Mouse (Mus musculus) liver, embryonic 14.5 days (tissue): Measurements from ENCODE around the gene Zfp653. TPM values are rescaled to one million over a fixed set of nuclear protein-coding genes. Genes with fewer than 3 reads are reported as not detected.

ENCODE experiments used
- ATAC-seq: fragments of 200-750 bp; cut with Nextera tagmentation; 2 replicates; pipeline ENCODE4 v1.8.0; 2017; ENCODE audit warnings: moderate number of reproducible peaks, mild to moderate bottlenecking, moderate library complexity; ENCODE audit not compliant: insufficient read depth
- DNase-seq, 3 experiments: peaks; one replicate each; pipeline ENCODE4 v3.0.0-alpha.2; 2012 to 2013; ENCODE audit warnings: low read depth in 3 of 3, low spot score in 3 of 3
- H3K27ac ChIP-seq: fragments of 300-500 bp; sonication (generic); 2 replicates; pipeline ENCODE4 v1.5.1; 2014; ENCODE audit warnings: moderate library complexity, mild to moderate bottlenecking, control low read depth, inconsistent platforms
- H3K27me3 ChIP-seq: fragments of 300-500 bp; sonication (generic); 2 replicates; pipeline ENCODE4 v1.6.1; 2014; ENCODE audit warnings: mild to moderate bottlenecking, low read length, moderate library complexity; ENCODE audit not compliant: control insufficient read depth, insufficient read depth
- H3K36me3 ChIP-seq: fragments of 300-500 bp; sonication (generic); replicated peaks from 2 replicates; pipeline ENCODE4 v1.6.1; 2014; ENCODE audit warnings: low read depth; ENCODE audit not compliant: control insufficient read depth, insufficient read depth
- H3K4me1 ChIP-seq, 2 experiments: fragments of 200-500 bp in 1 of 2; fragments of 300-500 bp in 1 of 2; sonication (generic) in 1 of 2; replicated peaks; 2 replicates each; pipeline ENCODE4 v1.6.1; 2012 to 2014; ENCODE audit warnings: antibody characterized with exemption in 1 of 2, inconsistent platforms in 1 of 2, low read length in 1 of 2; ENCODE audit not compliant: control insufficient read depth in 2 of 2, insufficient read depth in 2 of 2
- H3K4me2 ChIP-seq: fragments of 300-500 bp; sonication (generic); 2 replicates; pipeline ENCODE4 v1.6.1; 2014; ENCODE audit warnings: low read depth, mild to moderate bottlenecking, control low read depth, moderate library complexity
- H3K4me3 ChIP-seq, 2 experiments: fragments of 200-500 bp in 1 of 2; fragments of 300-500 bp in 1 of 2; sonication (generic) in 1 of 2; 2 replicates each; pipeline ENCODE4 v1.5.1; 2012 to 2014; ENCODE audit warnings: low read depth in 2 of 2, low read length in 2 of 2, mild to moderate bottlenecking in 2 of 2, control low read depth in 1 of 2, inconsistent platforms in 1 of 2, moderate library complexity in 1 of 2; ENCODE audit not compliant: insufficient read depth in 1 of 2
- H3K9ac ChIP-seq: fragments of 300-500 bp; sonication (generic); replicated peaks from 2 replicates; pipeline ENCODE4 v1.6.1; 2014; ENCODE audit warnings: mild to moderate bottlenecking, control low read depth, moderate library complexity
- H3K9me3 ChIP-seq: fragments of 300-500 bp; sonication (generic); 2 replicates; pipeline ENCODE4 v1.6.1; 2016; ENCODE audit warnings: low read length, mixed read lengths; ENCODE audit not compliant: control insufficient read depth
- CTCF ChIP-seq: IDR thresholded peaks from 2 replicates; pipeline ENCODE4 v1.5.1; 2016; ENCODE audit warnings: antibody characterized with exemption, low read depth, control low read depth
- EP300 ChIP-seq: IDR thresholded peaks from 2 replicates; pipeline ENCODE4 v1.6.1; 2016; ENCODE audit warnings: antibody characterized with exemption, low read depth
- WGBS: fragments of 180-500 bp; shearing (Covaris S2); extraction: QIAGEN DNeasy Blood & Tissue Kit; methylation state at CpG from one replicate; pipeline ENCODE4 v1.1.7; 2014; ENCODE audit not compliant: insufficient replicate concordance; 5-methylcytosine and 5-hydroxymethylcytosine counted together
- polyA plus RNA-seq, 2 experiments: library from polyadenylated mRNA; depleted of rRNA in 1 of 2; stranded (reverse) in 1 of 2; unstranded in 1 of 2; fragments of >200 nt; fragmentation: Nextera tagmentation in 1 of 2; extraction: Ambion mirVana in 1 of 2; gene quantifications; 2 replicates each; pipeline versions ENCODE4 v1.2.1 to v1.2.3; 2012 to 2014

The Zfp653 gene
- polyA plus RNA-seq, 2 experiments = 2.4 to 8.0 TPM

DNA sequence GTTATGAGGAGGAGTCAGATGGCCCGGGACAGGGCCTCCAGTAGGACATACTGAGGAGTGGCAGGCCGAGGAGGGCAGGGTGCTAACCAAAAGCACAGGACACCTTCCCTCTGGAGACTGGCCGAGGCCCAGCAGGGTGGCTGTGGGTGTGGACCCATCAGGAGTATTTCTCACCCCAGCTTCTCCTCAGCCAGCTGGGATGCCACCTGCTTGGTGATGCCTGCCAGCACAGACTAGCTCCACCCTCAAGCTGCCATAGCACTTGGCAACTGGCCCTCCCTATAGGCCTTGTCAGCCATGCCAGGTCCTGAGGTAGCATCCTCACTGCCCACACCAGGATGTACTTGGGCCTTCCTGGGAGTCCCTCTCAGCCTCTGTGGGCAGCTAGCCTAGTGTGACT, 6.8 kb downstream of the Zfp653 start:
- H3K9me3 ChIP-seq = no peaks in the 10 kb centered on the region
- ATAC-seq (no peak), DNase-seq (no peak)
- no peak overlapping the region for H3K27ac ChIP-seq
- TF ChIP-seq EP300 = no peak
- TF ChIP-seq CTCF = no peak
- no peaks in the 10 kb centered on the region for H3K4me1 ChIP-seq
- H3K36me3 ChIP-seq = peaks cover 12% of the 10 kb centered on the region
- H3K4me3 ChIP-seq = no peak overlapping the region
- 62% methylated on average over 3 of the region's 3 CpGs for WGBS
- no peak overlapping the region for H3K4me2 ChIP-seq
- H3K27me3 ChIP-seq = no peaks in the 10 kb centered on the region
- H3K9ac ChIP-seq = no peak overlapping the region

DNA sequence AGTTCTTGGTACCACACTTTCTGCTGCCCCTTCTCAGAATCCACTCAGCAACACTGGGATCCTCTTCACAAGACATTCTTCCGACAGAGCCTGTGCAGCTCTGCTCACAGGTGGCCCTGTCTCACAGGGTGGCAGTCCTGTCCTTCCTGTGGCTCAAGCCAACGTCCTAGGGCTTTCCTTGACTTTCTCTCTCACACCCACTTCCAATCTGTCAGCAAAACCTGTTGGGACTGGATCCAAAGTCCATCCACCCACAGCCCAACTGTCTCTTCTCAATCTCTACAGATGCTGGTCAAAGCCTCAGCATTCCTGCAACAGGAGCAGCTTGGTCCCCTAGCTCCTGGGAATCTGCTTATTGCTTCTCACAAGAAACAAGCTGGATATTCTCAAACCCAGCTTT, 9.8 kb downstream of the Zfp653 start:
- no peak for TF ChIP-seq EP300
- TF ChIP-seq CTCF = no peak
- Histone ChIP-seq H3K27me3 (no peaks in the 10 kb centered on the region), H3K9me3 (no peaks in the 10 kb centered on the region), H3K9ac (no peak overlapping the region), H3K4me2 (no peak overlapping the region), H3K27ac (no peak overlapping the region), H3K4me3 (no peak overlapping the region), H3K4me1 (no peaks in the 10 kb centered on the region), H3K36me3 (peaks cover 12% of the 10 kb centered on the region)
- WGBS = 65% methylated on average over 2 of the region's 2 CpGs
- ATAC-seq = no peak
- no peak for DNase-seq

DNA sequence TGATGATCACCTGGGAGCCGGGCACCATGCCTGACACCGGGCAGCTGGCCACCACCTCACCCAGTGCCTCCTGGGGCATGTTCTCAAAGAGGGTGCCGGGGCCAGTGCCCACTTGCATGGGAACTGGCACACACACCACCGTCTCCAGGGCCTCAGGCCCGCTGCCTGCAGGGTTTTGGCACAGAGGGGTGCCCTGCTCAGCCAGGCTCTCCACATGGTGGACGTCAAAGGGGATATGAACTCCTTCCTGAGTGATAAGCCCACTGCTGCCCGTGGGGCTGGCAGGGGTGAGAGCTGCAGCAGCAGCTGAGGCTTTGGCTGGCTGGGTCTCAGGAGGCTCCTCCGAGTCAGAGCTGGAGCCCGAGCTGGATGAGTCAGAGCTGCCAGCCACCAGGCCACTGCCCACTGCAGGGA, 13.2 kb downstream of the Zfp653 start:
- Histone ChIP-seq H3K27me3 (peaks cover 14% of the 10 kb centered on the region), H3K4me1 (0 out of 4 replicates have a peak, but pooled peaks cover 0 to 2% of the 10 kb centered on the region in 2 experiments), H3K4me3 (no peak overlapping the region), H3K4me2 (no peak overlapping the region), H3K9me3 (no peaks in the 10 kb centered on the region), H3K27ac (no peak overlapping the region), H3K36me3 (peaks cover 3% of the 10 kb centered on the region), H3K9ac (no peak overlapping the region)
- no peak for ATAC-seq
- TF ChIP-seq CTCF = no peak
- TF ChIP-seq EP300 = no peak
- DNase-seq = no peak
- 78% methylated on average over 9 of the region's 9 CpGs for WGBS

DNA sequence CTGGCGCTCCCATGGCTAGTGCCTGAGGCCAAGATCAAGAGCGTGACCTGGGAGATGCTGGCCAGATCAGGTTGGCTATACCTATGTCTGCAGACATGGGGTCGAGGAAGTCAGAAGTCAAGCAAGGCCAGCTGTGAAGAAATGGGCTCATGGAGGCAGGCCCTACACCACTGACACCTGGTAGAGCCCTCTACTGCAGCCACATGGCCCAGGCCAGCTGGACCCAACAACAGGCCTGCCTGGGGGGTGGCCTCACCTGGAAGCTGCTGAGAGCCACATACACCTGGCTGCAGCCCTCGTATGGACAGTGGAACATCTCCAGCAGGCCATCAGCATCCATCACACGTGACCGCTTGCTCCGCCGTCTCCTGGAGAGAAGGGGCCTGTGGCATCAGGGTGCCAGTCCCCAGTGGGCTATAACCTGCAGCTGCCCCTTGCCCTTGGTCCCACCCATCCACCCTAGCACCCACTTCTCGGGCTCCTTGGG, 14.1 kb downstream of the Zfp653 start:
- 84% methylated on average over 9 of the region's 9 CpGs for WGBS
- 0 out of 4 replicates have a peak, but pooled peaks cover 0 to 2% of the 10 kb centered on the region in 2 experiments for H3K4me1 ChIP-seq
- H3K9ac ChIP-seq = no peak overlapping the region
- peaks cover 24% of the 10 kb centered on the region for H3K27me3 ChIP-seq
- DNase-seq (no peak), ATAC-seq (no peak)
- H3K36me3 ChIP-seq = peaks cover 3% of the 10 kb centered on the region
- H3K27ac ChIP-seq = no peak overlapping the region
- no peaks in the 10 kb centered on the region for H3K9me3 ChIP-seq
- no peak overlapping the region for H3K4me3 ChIP-seq
- no peak overlapping the region for H3K4me2 ChIP-seq
- TF ChIP-seq CTCF = no peak
- no peak for TF ChIP-seq EP300

DNA sequence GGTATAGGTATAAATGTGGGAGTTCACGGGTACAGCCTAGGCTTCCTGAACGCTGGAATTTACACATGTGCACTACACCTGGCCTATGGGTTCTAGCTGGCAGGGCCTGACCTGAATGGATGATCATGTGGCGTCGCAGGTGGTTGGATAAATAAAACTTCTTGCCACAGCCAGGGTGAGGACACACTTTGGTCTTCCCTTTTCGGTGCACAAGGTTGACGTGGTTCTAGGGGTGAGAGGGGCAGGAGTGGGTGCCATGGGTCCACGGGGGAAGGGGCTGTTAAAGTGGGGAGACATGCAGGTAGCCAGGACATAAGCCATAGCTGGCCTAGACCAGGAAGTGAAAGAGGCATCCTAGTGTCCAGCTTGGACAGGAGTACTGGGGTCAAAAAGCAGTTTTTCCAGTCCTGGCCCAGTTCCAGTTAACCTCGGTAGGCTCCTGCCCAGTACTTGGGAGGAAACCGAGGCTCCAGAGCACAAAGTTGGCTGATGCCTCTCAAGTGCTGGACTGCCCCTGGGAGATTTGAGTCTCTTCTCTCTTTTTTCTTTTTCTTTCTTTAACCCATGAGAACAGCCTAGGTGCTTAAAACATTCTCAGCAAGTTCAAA, 14.8 kb downstream of the Zfp653 start:
- no peak for TF ChIP-seq CTCF
- TF ChIP-seq EP300 = no peak
- peaks cover 30% of the 10 kb centered on the region for H3K27me3 ChIP-seq
- no peak overlapping the region for H3K4me2 ChIP-seq
- no peak overlapping the region for H3K27ac ChIP-seq
- H3K9ac ChIP-seq = no peak overlapping the region
- peaks cover 3% of the 10 kb centered on the region for H3K36me3 ChIP-seq
- H3K9me3 ChIP-seq = no peaks in the 10 kb centered on the region
- WGBS = 61% methylated on average over 9 of the region's 9 CpGs
- no peak for ATAC-seq
- no peak for DNase-seq
- H3K4me1 ChIP-seq = 0 out of 4 replicates have a peak, but pooled peaks cover 0 to 2% of the 10 kb centered on the region in 2 experiments
- H3K4me3 ChIP-seq = no peak overlapping the region
